Mouse (Mus musculus) forebrain, embryonic 14.5 days (tissue): ENCODE data around the gene Pigb. TPM values are rescaled to one million over a fixed set of nuclear protein-coding genes. Genes with fewer than 3 reads are reported as not detected.

ENCODE experiments used
- ATAC-seq: fragments of 200-750 bp; cut with Nextera tagmentation; 2 replicates; pipeline ENCODE4 v1.8.0; 2017; ENCODE audit warnings: mild to moderate bottlenecking, moderate library complexity
- DNase-seq: peaks from one replicate; pipeline ENCODE4 v3.0.0-alpha.2; 2015; ENCODE audit warnings: low spot score
- H3K27ac ChIP-seq: fragments of 300-500 bp; sonication (generic); 2 replicates; pipeline ENCODE4 v1.5.1; 2014; ENCODE audit warnings: low read depth, mild to moderate bottlenecking, control low read depth, low read length, moderate library complexity
- H3K27me3 ChIP-seq: fragments of 300-500 bp; sonication (generic); replicated peaks from 2 replicates; pipeline ENCODE4 v1.6.1; 2014; ENCODE audit warnings: low read length, control low read depth, mixed read lengths; ENCODE audit not compliant: control insufficient read depth, insufficient read depth
- H3K36me3 ChIP-seq: fragments of 300-500 bp; sonication (generic); 2 replicates; pipeline ENCODE4 v1.6.1; 2014; ENCODE audit warnings: low read length, control low read depth; ENCODE audit not compliant: control insufficient read depth, insufficient read depth
- H3K4me1 ChIP-seq: fragments of 300-500 bp; sonication (generic); 2 replicates; pipeline ENCODE4 v1.6.1; 2014; ENCODE audit warnings: antibody characterized with exemption, low read length, control low read depth; ENCODE audit not compliant: control insufficient read depth, insufficient read depth
- H3K4me2 ChIP-seq: fragments of 300-500 bp; sonication (generic); 2 replicates; pipeline ENCODE4 v1.6.1; 2014; ENCODE audit warnings: mild to moderate bottlenecking, control low read depth, low read length
- H3K4me3 ChIP-seq: fragments of 300-500 bp; sonication (generic); 2 replicates; pipeline ENCODE4 v1.5.1; 2014; ENCODE audit warnings: low read depth, low read length, control low read depth
- H3K9ac ChIP-seq: fragments of 300-500 bp; sonication (generic); 2 replicates; pipeline ENCODE4 v1.6.1; 2014; ENCODE audit warnings: mild to moderate bottlenecking, low read length, control low read depth, moderate library complexity
- H3K9me3 ChIP-seq: fragments of 300-500 bp; sonication (generic); replicated peaks from 2 replicates; pipeline ENCODE4 v1.6.1; 2016; ENCODE audit warnings: low read length, control low read depth, mixed read lengths; ENCODE audit not compliant: control insufficient read depth
- WGBS: fragments of 180-500 bp; shearing (Covaris S2); extraction: QIAGEN DNeasy Blood & Tissue Kit; methylation state at CpG from one replicate; pipeline ENCODE4 v1.1.7; 2014; 5-methylcytosine and 5-hydroxymethylcytosine counted together
- polyA plus RNA-seq: library from polyadenylated mRNA; unstranded; fragments of >200 nt; fragmentation: Nextera tagmentation; extraction: Ambion mirVana; gene quantifications from 2 replicates; pipeline ENCODE4 v1.2.1, GENCODE M21; 2014

Gene Pigb
- polyA plus RNA-seq, 1 experiment from 2014 or later: 11.1 TPM

DNA sequence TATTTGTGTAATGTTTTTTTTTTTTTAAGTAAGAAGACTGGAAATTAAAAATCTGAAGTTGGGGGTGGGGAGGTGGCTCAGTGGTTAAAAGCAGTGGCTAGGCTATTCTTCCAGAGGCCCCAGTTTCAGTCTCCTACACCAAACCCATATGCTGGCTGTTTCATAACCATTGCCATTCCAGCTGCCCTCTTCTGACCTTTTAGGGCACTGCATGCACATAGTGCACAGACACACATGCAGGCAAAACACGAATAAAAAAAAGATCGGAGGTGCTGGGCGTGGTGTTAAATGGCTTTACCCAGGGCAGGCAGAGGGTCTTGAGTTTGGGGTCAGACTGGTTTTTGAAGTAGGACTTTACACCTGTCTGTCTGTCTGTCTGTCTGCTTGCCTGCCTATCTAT is 34.0 kb downstream of the Pigb start:
- Histone ChIP-seq H3K4me1 (no peaks in the 10 kb centered on the region), H3K27ac (no peak overlapping the region), H3K9ac (no peak overlapping the region), H3K4me3 (no peak overlapping the region), H3K36me3 (peaks cover 50% of the 10 kb centered on the region), H3K27me3 (no peaks in the 10 kb centered on the region), H3K9me3 (no peaks in the 10 kb centered on the region), H3K4me2 (no peak overlapping the region)
- 89% methylated on average over 3 of the region's 3 CpGs for WGBS
- ATAC-seq: no peak
- DNase-seq: no peak

DNA sequence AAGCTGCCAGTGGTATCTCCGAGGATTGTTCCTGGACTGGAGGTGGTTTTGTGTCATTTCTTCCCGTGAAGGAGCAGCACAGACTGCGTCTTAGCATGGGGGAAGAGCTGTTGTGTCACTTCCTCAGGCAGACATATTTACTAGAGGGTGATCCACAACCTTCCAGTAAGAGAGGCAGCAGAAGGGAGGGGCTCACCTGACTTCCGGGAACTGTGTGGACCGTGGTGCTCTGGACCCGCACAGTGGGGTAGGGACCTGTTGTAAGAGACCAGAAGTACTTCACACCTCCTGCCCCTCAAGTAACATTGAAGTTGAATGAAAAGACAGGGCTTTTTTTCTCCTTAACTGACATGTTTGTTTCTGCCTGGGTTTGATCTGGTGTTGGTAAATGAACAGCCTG is 35.1 kb downstream of the Pigb start:
- no peak for ATAC-seq
- no peak overlapping the region for H3K4me3 ChIP-seq
- H3K27me3 ChIP-seq: no peaks in the 10 kb centered on the region
- no peaks in the 10 kb centered on the region for H3K4me1 ChIP-seq
- no peaks in the 10 kb centered on the region for H3K9me3 ChIP-seq
- peaks cover 47% of the 10 kb centered on the region for H3K36me3 ChIP-seq
- H3K27ac ChIP-seq: no peak overlapping the region
- no peak overlapping the region for H3K9ac ChIP-seq
- H3K4me2 ChIP-seq: no peak overlapping the region
- DNase-seq: no peak
- WGBS: 88% methylated on average over 6 of the region's 6 CpGs

DNA sequence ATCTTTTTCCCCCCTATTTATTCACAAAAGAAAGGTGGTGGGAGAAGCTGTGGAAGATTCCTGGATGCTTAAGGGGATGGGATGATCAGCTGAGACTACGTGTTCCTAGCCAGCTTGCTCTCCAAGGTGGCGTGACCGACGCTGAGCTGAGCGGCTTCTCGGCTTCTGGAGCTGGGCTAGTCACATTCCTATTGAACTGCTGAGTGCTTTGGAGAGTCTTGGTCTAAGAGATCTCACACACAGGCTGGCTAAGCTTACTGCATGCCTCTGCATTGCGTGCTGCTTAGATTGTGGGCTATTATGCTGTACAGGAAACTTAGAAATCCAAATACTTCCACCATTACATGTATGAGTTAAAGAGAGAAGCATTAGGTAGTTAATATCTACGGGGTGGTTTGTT is 36.1 kb downstream of the Pigb start:
- Histone ChIP-seq H3K27ac (no peak overlapping the region), H3K9me3 (no peaks in the 10 kb centered on the region), H3K27me3 (no peaks in the 10 kb centered on the region), H3K36me3 (peaks cover 44% of the 10 kb centered on the region), H3K4me2 (no peak overlapping the region), H3K4me1 (no peaks in the 10 kb centered on the region), H3K4me3 (no peak overlapping the region), H3K9ac (no peak overlapping the region)
- 84% methylated on average over 8 of the region's 8 CpGs for WGBS
- DNase-seq: no peak
- ATAC-seq: no peak

DNA sequence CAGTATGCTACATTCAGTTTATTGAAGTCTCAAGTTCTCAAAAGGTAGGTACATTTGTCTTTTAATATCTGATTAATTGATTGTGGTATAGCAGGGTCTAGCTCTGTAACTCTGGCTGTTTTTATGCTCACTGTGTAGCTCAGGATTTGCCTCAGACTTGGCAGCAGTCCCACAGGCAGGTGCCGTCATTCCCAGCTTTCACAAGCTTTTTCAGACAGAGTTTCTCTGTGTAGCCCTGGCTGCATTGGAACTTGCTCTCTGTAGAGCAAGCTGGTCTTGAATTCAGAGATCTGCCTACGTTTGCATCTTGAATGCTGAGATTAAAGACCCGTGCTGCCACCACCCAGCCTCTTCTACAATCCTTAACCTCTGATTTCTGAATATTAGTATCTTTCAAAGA is 38.0 kb downstream of the Pigb start:
- H3K4me3 ChIP-seq: no peak overlapping the region
- no peak for ATAC-seq

DNA sequence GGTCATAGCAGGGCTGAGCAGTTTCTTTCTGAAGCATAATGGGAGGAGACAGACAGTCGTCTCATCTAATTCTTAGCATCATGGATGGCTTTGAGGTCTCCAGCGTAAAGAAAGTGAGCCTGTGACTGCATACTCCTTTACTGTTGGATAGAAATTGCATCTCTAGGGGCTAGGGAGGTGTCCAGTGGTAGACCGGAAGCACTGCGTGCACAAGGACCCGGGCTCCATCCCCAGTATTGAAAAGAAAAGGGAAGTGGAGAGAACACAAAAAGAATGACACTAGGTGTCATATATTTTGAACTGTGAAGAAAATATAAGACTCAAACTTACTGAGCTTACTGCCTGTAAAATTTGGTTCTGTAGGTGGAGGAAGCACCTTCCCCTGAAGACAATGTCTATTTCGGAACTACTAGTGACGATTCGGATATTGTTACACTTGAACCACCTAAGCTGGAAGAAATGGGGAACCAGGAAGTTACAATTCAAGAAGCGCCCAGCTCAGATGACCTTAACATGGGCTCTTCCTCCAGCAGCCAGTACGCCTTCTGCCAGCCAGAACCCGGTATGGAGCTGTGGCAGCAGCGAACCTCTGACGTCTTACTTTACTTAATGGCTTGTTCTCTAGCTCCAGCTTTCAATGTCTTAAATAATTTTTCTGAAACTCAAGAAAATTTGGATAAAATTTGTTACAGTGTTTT is 38.7 kb downstream of the Pigb start:
- H3K4me3 ChIP-seq: no peak overlapping the region
- ATAC-seq (no peak), DNase-seq (no peak)
- H3K9me3 ChIP-seq: no peaks in the 10 kb centered on the region
- no peaks in the 10 kb centered on the region for H3K4me1 ChIP-seq
- H3K4me2 ChIP-seq: no peak overlapping the region
- H3K9ac ChIP-seq: no peak overlapping the region
- WGBS: 90% methylated on average over 13 of the region's 13 CpGs
- H3K36me3 ChIP-seq: peaks cover 30% of the 10 kb centered on the region
- no peak overlapping the region for H3K27ac ChIP-seq
- no peaks in the 10 kb centered on the region for H3K27me3 ChIP-seq

More for the DNA sequence above, 38.0 kb downstream of the Pigb start:
- Histone ChIP-seq H3K9ac (no peak overlapping the region), H3K4me1 (no peaks in the 10 kb centered on the region), H3K9me3 (no peaks in the 10 kb centered on the region), H3K36me3 (peaks cover 37% of the 10 kb centered on the region), H3K27ac (no peak overlapping the region), H3K4me2 (no peak overlapping the region), H3K27me3 (no peaks in the 10 kb centered on the region)
- DNase-seq: no peak
- 57% methylated on average over 3 of the region's 3 CpGs for WGBS

DNA sequence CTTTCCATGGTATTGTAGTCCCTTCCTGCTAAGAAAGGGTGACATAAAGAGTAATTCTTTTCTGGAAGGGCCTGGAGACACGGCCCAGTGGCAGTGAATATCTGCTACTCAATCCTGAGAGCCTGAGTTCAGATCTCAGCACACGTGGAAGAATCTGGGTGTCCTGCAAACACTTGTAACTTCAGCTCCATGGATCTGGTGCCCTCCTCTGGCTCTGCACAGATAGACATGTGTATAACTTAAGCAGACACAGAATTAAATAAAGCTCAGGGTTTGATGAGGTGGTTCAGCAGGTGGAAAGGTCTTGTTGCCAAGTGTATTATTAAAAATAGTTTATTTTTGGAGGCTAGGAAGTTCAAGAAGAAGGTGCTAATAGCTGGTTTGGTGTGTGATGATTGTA is 39.7 kb downstream of the Pigb start:
- WGBS: 62% methylated on average over 2 of the region's 2 CpGs
- Histone ChIP-seq H3K9ac (no peak overlapping the region), H3K36me3 (peaks cover 22% of the 10 kb centered on the region), H3K4me2 (no peak overlapping the region), H3K27me3 (no peaks in the 10 kb centered on the region), H3K4me3 (no peak overlapping the region), H3K9me3 (no peaks in the 10 kb centered on the region), H3K4me1 (no peaks in the 10 kb centered on the region), H3K27ac (no peak overlapping the region)
- DNase-seq: no peak
- ATAC-seq: no peak

DNA sequence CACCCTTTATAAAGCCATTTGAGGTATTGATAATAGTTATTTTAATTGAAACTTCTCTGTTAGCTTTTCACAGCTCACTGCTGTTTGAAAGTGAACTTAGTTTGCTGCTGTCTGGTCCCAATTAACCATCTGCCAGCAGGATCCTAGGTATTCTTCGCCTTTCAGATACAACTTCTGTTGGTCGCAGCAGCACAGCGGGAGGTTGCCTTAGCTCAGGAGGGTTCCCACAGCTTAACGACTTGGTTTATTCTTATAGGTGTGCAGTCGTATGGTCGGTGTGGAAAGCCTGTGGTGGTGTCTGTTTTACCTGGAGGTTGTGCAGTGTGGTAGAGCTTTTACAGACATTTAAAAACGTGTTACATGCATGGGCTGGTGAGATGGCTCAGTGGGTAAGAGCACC is 43.4 kb downstream of the Pigb start:
- H3K36me3 ChIP-seq: peaks cover 10% of the 10 kb centered on the region; the same call in 1 of the 2 replicates
- H3K4me2 ChIP-seq: no peak overlapping the region
- H3K4me3 ChIP-seq: no peak overlapping the region
- H3K27ac ChIP-seq: no peak overlapping the region
- DNase-seq (no peak), ATAC-seq (no peak)
- H3K4me1 ChIP-seq: no peaks in the 10 kb centered on the region
- WGBS: 45% methylated on average over 7 of the region's 7 CpGs
- no peaks in the 10 kb centered on the region for H3K9me3 ChIP-seq
- H3K27me3 ChIP-seq: no peaks in the 10 kb centered on the region
- no peak overlapping the region for H3K9ac ChIP-seq

DNA sequence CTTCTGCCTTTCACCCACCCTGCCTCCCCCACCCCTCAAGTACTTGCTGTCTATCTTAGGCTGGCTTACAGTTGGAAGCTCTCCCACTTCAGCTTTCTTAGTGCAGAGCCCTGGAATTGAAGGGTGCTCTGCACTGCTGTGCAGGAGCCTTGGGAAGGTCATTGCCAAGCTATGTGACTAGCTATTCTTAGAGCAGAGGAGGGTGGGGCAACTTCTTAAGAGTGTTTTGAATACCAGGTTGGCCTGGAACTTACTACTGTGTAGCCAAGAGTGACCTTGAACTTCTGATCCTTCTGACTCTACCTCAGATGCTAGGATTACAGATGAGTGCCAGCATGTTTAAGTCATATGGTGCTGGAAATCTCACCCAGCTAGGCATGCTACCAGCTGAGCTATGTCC is 44.0 kb downstream of the Pigb start:
- H3K4me2 ChIP-seq: no peak overlapping the region
- ATAC-seq (no peak), DNase-seq (no peak)
- no peaks in the 10 kb centered on the region for H3K4me1 ChIP-seq
- H3K9ac ChIP-seq: no peak overlapping the region
- H3K27ac ChIP-seq: no peak overlapping the region
- no peaks in the 10 kb centered on the region for H3K9me3 ChIP-seq
- peaks cover 7% of the 10 kb centered on the region; the same call in 1 of the 2 replicates for H3K36me3 ChIP-seq
- H3K4me3 ChIP-seq: no peak overlapping the region
- no peaks in the 10 kb centered on the region for H3K27me3 ChIP-seq

DNA sequence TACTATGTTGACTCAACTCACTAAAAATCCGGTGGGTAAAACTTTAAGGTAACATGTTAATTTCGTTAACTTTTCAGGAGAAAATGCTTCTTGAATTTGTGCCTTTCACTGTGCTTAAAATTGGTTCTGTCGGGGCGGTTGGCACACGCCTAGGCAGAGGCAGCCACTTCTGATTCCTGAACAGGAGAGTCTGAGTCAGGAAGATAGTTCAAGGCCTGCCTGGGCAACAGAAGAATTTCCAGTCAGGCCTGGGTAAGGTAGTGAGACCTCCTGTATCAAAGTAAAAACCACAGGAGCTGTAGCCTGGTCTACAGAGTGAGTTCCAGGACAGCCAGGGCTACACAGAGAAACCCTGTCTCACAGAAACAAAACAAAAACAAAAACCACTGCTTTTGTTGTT is 47.6 kb downstream of the Pigb start:
- no peak overlapping the region for H3K27ac ChIP-seq
- ATAC-seq (no peak), DNase-seq (no peak)
- no peak overlapping the region for H3K4me3 ChIP-seq
- no peaks in the 10 kb centered on the region for H3K4me1 ChIP-seq
- H3K9ac ChIP-seq: no peak overlapping the region
- no peaks in the 10 kb centered on the region for H3K27me3 ChIP-seq
- no peaks in the 10 kb centered on the region for H3K36me3 ChIP-seq
- no peak overlapping the region for H3K4me2 ChIP-seq
- no peaks in the 10 kb centered on the region for H3K9me3 ChIP-seq
- WGBS: 90% methylated on average over 5 of the region's 5 CpGs
